Mouse (Mus musculus) thymus, adult 2 months (tissue): Measurements from ENCODE around the gene Apopt1.

Experiments
- CTCF ChIP-seq: fragments of 200-500 bp; IDR thresholded peaks from 2 replicates; pipeline ENCODE4 v1.5.1; 2012; ENCODE audit warnings: mild to moderate bottlenecking, control low read depth, low read length, moderate library complexity, borderline replicate concordance; ENCODE audit not compliant: control insufficient read depth, poor library complexity, insufficient read depth; ENCODE audit errors: extremely low read depth
- POLR2A ChIP-seq: fragments of 200-500 bp; IDR thresholded peaks from 2 replicates; pipeline ENCODE4 v1.6.1; 2012; ENCODE audit warnings: mild to moderate bottlenecking, low read length, control low read depth, moderate library complexity; ENCODE audit not compliant: control insufficient read depth, poor library complexity, insufficient read depth; ENCODE audit errors: extremely low read depth

DNA sequence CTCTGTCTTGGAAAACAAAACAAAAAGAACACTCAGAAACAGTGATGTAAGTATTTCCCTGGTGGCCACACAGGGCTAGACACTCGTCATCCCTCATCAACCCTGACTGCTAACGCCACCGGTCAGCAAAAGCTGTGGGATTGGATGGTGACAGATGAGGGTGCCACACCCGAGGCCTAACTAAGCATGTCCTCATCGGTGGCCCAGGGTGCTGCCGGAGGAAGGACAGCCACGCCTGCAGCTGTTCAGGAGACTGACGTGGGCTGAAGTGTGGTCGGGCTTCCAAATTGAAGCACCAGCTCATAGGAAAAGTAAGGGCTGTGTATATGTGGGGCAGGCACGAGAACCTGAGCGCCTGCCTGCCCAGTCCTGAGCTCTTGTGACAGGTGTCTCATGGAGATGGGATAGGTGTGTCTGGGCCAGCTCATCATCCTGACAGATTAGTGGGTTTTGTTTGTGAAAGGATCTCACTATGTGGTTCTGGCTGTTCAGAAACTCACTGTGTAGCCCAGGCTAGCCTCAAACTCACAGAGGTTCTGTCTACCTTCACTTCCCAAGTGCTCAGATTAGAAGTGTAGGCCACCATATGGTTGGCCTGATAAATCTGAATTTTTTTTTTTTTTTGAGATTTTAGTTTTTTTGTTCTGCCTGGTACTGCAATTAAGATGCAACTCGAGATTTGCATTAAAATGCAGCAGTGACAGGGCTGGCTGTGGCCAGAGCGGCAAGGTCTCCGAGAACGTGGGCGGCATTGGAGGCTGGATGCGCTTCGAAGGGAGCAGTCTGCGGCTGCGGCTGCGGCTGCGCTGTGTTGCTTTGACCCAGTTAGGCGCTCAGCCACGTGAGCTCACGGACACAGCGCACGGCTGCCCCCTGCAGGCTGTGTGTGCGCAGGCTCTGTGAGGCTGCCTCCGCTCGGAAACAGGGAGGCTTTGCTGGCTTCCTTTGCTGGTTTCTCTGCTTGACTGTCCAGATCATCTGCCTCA, 19.1 kb downstream of the Apopt1 start:
- peak; percentile 96 for TF ChIP-seq CTCF
- TF ChIP-seq POLR2A, result 0 out of 2 replicates have a peak, but pooled peaks have one; percentile 28
